Mouse (Mus musculus) heart, postnatal 14 days (tissue): Measurements from ENCODE around the gene Slc16a12. TPM values are rescaled to one million over a fixed set of nuclear protein-coding genes. Genes with fewer than 3 reads are reported as not detected.

Experiments
- DNase-seq, 2 experiments: peaks; one replicate each; pipeline ENCODE4 v3.0.0; 2021 to 2022
- intact Hi-C: fragments of 180-260 bp; cut with DNase I; formaldehyde crosslinking; loops from one replicate; pipeline ENCODE4 v1.15.1; 2025
- microRNA-seq, 2 experiments: library from miRNA; unstranded; fragments of <30 nt; microRNA quantifications; one replicate each; pipeline ENCODE4 v1.2.0; 2021 to 2022
- total RNA-seq, 2 experiments: library from RNA; stranded (reverse); gene quantifications; 2 replicates each; pipeline ENCODE4 v1.2.3; 2021

The Slc16a12 gene
- total RNA-seq, 2 experiments from 2014 or later: 2.8 to 4.2 TPM

- no peak for DNase-seq
- intact Hi-C loops: no loop called here
Measured at GRCm38 (mm10) chr19:34620871-34621270, 126.2 kb downstream of the Slc16a12 start.

Small RNA genes lying within 50 kb of the gene (microRNA-seq; reads per million reads assigned to microRNA genes)
- 0 reads per million in 2 experiments for gene Gm27476

Other genes starting within 250 kb of the Slc16a12 start
- 10 to 100 TPM; 26.9 to 28.6 TPM for gene Lipa, start 219.8 kb downstream of the Slc16a12 start, total RNA-seq
- gene Ifit2, start 196.6 kb downstream of the Slc16a12 start, total RNA-seq: 1 to 10 TPM; 3.3 to 3.5 TPM
- 1 to 10 TPM; 1.2 to 1.3 TPM for gene Ifit3, start 163.8 kb downstream of the Slc16a12 start, total RNA-seq
- gene Ifit1bl1, start 145.3 kb downstream of the Slc16a12 start, total RNA-seq: under 1 TPM; 0.88 to 1.00 TPM
- under 1 TPM; 0.50 to 0.56 TPM for gene Ifit3b, start 139.3 kb downstream of the Slc16a12 start, total RNA-seq
- under 1 TPM; 0.53 to 0.59 TPM for gene Ifit1bl2, start 106.5 kb downstream of the Slc16a12 start, total RNA-seq
- gene Ifit1, start 106.4 kb downstream of the Slc16a12 start, total RNA-seq: under 1 TPM; 0.33 to 0.85 TPM
- gene Pank1, start 132.2 kb upstream of the Slc16a12 start, total RNA-seq: 10 to 100 TPM; 38.0 to 41.1 TPM
- gene Kif20b, start 175.1 kb upstream of the Slc16a12 start, total RNA-seq: 1 to 10 TPM; 2.3 to 5.2 TPM